Mouse (Mus musculus) layer of hippocampus, adult 18-20 months (tissue): ENCODE results near the gene Plagl1. TPM values are rescaled to one million over a fixed set of nuclear protein-coding genes. Genes with fewer than 3 reads are reported as not detected.
A peak's percentile ranks its signal among the peaks of the same experiment; 100 is the strongest.
"Not testable (repeated sequence)": the region's sequence is repeated elsewhere in the genome, so short reads cannot be mapped to it uniquely, and the experiment has no call there.

Source experiments
- DNase-seq, 2 experiments: peaks; one replicate each; pipeline ENCODE4 v3.0.0; 2022; ENCODE audit warnings: low spot score in 2 of 2
- long read RNA-seq: library from polyadenylated mRNA; stranded (forward); transcript quantifications from one replicate; pipeline ENCODE4 v2.0.0, GENCODE M21; 2021
- total RNA-seq, 2 experiments: library from RNA; stranded (reverse); gene quantifications; 2 replicates each; pipeline ENCODE4 v1.2.3; 2021

Plagl1 gene
- total RNA-seq: 10 to 100 TPM; 26.3 to 28.2 TPM
- long read RNA-seq, partial matches to known transcripts: 0 of 6 reads
- long read RNA-seq, other reads (novel, unspliced or antisense): 6 of 6 reads

DNA sequence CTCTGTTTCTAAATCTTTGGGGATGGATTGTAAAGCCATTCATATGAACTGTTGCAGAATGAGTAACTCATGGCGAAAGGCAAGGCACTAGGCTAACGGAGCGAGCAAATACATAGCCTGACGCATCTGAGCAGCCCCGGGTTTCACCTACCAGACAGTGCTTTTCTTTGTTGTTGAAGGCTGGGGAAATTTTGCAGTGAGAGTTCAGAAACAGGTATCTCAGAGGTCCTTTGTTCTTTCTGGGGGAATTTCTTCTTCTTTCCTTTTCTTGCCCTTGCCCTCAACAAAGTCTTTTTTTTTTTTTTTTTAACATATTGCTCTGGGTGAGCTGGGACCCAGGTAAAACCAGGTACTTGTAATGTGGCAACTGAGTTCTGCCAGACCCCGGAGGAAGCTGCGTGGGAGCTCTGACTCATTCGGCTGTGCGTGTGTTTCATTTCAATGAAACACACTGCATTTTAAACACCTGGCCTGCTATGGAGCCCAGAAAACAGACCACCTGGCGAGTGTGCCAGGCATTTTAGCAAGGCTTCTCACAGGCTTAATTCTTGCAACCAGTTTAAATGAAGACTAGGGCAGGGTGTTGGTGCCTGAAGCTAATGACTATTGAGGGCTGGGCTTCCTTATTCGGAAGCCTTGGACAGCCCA, at the start of gene Plagl1:
Plagl1 (plus strand) TSS at position 484 of the 648 bp plus-strand sequence.
- DNase-seq: no peak

DNA sequence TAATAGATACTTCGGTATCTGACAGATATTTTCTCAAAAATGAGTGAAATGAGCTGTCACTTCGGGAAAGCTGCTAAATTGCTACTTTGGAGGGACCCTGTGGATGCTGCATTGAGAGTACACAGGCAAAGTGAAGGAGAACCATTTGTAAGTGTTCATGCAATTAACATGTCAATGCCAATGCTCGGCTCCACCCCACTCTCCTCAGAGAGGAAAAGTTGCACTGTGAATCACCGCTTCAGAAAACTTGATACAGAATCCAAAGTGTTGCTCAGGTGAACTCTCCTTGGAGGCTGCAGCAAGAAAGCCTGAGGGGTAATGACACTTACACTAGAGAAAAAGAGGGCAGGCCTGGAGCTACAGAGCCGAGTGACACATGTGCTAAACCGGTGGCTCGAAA, 46.3 kb upstream of the Plagl1 start:
- no peak for DNase-seq

DNA sequence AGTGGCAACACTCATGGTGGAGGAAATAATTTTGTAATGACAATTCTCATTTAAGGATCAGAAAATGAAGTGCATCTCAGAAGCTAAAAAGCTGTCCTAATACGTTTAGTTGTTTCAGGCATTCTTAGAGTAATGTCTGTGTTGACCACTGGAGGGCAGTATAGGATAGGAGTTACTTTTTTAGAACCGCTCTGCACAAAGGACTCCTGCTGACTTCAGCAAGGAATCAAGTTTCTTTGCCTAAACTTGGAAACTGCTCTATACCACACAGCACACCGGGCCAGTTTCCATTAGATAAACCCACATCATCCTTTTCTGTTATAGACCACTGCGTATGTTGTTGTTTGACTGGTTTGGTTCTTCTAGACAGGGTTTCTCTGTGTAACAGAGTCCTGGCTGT, 43.7 kb upstream of the Plagl1 start:
- peak; percentile 41 to 86 for DNase-seq

DNA sequence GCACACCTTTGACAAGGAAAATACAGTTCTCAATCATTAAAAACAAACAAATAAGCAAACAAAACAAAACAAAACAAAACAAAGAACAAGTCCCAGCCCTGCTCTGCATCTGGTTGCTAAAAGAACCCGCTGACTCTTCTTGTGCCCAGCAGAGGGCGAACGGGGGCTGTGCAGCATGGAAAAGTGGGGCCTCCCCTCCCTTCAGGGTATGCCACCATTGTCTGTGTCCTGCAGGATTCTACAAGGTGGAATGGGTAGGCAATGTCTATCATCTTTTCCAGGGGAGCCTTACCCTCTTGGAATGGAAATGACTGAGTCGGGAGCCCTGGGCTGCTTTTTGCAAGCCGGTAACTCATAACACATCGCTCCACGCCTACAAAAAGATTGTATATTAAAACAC, 41.8 kb upstream of the Plagl1 start:
- peak in 1 of 2 experiments; percentile 28 for DNase-seq

DNA sequence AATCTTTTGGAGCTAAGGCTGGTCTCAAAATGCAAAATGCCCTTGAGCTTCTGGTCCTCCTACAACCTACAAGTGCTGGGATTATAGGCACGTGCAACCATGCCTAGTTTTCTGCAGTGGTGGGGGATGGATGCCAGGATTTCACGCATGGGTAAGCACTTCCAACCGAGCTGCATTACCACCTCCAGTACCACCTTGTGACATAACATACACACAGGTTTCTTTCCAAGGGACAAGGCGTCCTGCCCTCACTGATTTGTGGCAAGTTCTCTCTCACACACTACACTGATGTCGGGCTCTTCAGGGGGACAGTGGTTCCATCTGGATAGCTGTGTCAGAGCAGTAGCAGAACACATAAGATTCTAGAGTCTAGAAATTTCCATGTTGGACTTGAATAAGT, 41.3 kb upstream of the Plagl1 start:
- no peak for DNase-seq

DNA sequence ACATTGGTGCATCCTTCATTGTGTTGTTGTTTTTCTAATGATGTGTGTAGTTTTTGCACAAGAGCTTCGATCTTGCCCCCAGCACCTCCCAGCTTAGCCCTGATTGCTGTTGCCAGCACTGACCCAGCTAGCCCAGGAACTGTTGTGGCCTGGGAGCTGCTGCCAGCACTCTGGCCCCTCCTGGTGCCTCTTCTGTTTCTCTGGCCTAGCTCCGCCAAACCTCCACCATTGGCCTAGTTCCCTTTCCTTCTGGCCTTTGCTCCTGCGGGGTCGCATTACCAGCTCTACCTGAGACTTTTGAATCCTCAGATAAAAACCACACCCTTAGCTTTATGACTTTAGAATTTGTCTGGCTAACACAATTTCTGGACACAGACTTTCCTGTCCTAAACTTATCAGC, 38.2 kb upstream of the Plagl1 start:
- DNase-seq: no peak

DNA sequence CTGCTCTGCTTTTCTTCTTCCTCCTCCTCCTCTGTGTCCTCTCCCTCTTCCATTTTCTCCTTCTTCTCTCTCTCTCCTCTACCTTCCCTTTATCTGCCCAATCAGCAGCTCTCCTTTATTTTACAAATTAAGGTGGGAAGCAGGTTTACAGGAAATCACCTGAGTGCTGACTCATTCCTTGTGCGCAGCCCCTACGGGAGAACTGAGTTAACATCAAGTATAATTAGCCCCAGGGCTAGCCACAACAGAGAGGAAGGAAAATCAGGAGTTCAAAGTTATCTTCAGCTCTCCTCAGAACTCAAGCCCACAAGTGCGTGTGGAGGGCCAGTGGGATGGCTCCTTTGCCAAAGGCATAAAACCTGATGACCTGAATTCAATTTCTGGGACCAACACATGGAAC, 36.3 kb upstream of the Plagl1 start:
- not testable (repeated sequence) for DNase-seq

DNA sequence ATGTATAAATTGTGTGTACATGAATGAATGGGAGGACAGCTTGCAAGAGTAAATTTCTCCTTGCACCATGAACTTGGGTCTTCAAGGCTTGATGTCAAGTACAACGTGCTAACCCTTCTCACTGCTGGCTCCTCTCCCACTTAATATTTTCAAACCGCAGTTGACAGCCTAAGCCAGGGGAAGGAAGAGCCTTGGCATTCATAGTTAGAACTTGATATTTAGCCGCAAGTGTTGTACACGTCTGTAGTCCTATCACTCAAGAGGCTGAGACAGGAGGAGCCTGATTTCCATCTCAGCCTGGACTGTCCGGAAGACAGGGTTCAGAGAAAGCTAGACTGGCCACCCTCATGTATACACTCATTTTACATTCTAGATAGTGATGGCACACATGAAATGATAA, 32.6 kb upstream of the Plagl1 start:
- no peak for DNase-seq

DNA sequence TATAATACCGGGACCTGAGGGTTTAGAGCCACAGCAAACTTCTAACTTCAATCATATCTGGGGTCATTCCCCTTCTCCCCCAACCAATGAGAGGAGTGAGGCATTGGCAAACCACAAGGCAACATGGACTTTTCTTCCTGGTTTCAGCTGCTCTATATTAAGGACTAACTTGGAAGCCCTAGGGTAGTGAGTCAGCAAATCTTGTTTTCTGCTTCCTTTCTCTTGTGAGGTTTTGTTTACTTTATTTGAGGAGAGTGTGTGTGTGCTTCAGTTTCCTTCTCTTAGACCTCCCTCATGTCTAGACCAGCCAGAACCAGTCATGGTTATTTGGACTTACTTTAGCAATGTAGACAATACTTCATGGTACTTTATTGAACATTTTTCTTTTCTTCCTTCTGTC, 32.1 kb upstream of the Plagl1 start:
- DNase-seq: no peak

DNA sequence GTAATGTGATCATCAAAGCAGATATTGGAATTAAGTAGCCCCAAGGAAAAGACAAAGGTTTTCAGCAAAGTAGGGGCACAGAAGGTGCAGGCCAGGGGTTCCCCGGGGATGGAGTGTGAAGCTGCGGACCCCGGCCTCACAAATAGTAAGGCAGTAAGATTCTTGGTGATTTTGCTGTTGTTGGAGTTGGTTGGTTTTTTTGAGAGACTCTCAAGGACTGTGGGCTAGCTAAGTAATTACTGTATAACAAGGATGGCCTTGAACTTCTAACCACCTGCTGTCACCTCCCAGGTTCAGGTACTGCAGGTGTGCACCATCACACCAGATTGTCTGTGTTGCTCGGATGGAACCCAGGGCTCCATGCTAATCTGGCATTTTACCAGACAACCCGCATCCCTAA, 30.9 kb upstream of the Plagl1 start:
- DNase-seq: no peak

DNA sequence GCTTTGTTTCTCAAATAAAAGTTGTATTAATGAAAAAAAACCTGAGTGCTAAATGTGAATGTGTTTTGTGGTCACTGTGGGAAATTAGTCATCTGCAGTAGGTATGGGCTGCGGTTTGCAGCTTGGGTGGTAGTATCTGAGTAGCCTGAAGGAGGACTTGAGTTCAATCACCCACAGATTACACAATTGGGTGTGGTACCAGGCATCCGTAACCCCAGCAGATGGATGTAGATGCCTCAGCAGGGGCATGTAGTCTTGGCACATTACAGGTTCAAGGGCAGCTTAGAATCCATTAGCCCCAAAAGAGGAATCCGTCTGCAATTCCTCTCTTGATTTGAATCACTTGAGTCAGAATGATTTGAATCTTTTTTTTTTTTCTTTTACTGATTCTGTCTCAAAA, 25.0 kb upstream of the Plagl1 start:
- no peak for DNase-seq

DNA sequence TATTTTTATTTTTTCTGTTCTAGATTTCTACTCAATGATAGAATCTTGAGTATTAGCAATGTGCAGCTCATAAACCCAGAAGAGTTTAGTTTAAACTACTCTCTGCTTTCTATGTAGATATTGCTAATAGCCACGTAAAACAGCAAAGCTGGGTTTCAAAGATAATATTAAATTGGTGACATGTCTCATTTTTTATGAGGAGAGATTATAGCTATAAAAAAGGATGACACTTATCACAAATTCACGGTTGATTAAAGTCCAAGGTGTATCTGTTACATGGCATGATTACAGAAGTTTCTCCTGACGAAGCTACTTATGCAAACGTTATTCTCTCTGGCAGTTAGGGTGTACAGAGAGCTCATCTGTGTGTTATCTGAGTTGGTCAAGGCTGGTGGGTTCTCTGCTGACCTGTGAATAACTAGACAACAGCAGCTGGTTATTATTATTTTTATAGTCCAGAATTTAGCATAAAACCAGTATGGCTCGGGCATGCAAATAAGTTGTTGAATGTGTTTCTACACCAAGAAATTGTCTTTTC, 20.6 kb upstream of the Plagl1 start:
- no peak for DNase-seq

DNA sequence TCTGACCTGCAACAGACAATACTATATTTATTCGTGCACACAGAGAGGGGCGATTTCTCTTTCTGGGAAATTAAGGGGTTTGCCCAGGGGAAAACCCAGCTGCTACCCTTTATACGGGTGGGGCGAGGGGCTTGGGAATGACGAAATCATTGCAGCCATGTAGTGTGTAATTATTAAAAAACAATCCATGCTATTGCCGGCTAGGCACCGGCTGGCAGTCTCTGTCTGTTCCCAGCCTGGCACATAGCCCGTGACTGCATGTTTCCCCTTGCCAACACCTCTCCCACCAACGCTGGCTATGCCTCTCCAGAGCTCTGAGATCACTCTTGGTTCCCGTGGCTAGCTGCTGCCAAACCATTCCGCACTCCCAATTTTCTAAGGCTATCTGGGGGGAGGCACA, 15.6 kb upstream of the Plagl1 start:
- DNase-seq: peak; percentile 68 to 85

DNA sequence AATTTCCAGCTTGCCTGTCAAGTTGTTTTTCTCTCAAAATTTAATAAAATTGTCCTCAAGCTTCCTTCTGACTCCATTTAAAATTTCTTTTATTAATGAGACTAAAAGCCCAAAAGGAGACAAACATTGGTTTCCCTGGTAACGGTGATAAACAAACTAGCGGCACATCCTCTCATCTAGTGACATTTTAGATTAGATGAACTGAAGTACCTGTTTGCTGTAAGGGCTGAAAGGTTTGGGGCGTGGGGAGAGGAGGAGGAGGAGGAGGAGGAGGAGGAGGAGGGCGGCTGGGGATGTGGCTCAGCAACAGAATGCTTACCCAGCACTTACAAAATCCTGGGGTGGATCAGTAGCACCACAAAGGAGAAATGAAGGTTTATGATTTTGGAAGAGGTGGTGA, 12.5 kb upstream of the Plagl1 start:
- no peak for DNase-seq

DNA sequence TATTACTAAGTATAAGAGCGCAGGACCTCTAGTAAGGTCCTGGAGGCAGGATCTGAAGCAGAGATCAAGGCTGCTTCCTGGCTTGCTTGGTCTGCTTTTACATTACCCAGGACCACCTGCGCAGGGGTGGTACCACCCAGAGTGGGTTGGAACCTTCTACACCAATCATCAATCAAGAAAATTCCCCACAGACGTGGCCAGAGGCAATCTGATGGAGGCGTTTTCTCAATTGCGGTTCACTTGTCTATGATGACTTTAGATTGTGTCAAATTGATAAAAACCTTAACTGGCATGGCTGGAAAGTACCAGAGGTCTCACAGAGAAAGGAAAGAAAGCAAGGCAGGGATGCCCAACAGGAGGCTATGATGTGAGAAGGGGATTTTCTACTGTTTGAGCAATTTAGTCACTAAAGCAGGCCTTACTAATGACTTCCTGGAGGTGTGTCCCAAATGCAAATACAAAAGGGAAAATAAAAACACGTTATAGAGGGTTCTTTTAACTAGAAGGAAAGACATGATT, 3.4 kb upstream of the Plagl1 start:
- no peak for DNase-seq

DNA sequence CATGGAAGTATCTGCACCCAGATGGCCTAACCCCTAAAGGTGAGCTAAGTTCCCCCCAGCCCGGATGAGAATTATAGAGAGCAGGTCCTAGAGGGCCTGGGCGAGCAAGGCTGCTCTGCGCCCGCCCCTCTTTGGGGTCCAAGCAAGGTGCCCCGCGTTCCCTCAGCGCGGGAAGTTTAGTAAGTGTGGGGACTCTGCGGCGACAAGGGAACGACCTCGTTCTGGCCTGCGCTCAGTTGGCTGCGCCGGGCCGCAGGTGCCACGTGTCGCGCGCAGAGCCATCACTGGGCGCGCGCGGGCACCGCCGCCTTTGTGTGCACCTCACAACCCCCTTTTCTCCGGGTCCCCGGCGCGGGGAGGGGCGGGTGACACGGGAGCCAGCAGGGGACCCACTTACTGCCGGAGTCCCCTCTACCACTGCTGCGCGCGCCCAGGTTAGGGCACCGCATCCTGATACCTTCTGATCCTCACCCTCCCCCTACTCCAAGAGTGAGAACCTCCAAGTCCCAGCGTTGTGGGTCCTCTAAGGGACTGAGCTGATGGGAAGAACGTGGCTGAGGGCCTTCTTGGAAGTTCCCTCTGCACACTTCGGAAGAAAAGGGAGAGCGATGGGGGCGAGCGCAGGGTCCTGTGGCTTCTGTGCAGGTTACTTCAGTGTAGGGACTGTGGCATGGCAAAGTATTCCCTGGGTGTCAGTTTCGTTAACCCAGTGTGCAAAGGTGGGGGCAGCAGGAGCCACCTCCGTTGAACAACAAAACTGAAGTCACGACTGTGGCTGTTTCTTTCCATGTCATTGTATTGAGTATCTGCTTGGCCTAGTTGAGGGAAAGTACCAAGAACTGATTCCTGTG, 742 bp downstream of the Plagl1 start:
- no peak for DNase-seq

DNA sequence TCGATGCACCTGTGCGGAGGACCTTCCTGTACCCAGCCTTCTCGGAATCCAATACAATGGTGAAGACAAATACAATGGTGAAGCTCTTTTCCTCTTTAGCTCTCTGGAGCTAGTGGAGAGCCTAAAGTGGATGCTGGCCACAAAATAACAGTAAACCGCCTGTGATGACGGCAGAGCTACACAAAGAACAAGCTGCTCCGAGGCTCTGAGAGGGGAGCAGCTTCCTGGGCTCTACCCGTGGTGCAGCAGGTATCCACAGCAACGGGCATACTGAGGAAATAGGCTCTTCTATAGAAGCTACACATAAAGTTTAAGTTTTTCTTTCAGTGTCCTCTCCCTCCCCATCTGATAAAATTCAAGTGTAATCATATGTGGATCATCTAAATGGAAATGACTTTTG, 2.1 kb downstream of the Plagl1 start:
- no peak for DNase-seq

DNA sequence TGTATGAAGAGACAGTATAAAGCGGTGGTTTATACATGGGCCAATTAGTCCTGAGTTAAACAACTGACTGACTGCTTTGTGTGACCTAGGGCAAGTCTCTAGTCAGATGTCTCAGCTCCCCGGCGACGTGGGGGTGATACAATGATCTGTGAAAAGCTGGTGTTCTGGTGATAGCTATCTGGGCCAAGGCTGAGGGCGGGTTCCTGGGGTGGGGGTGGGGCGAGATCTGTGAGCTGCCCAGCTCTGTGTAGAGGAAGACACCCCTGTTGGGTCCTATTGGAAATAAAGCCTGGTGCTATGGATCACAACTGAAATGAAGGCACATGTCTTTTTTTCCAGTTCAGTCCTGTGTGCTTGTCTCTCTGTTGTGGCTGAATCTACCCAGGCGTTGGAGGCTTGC, 3.2 kb downstream of the Plagl1 start:
- DNase-seq: no peak

DNA sequence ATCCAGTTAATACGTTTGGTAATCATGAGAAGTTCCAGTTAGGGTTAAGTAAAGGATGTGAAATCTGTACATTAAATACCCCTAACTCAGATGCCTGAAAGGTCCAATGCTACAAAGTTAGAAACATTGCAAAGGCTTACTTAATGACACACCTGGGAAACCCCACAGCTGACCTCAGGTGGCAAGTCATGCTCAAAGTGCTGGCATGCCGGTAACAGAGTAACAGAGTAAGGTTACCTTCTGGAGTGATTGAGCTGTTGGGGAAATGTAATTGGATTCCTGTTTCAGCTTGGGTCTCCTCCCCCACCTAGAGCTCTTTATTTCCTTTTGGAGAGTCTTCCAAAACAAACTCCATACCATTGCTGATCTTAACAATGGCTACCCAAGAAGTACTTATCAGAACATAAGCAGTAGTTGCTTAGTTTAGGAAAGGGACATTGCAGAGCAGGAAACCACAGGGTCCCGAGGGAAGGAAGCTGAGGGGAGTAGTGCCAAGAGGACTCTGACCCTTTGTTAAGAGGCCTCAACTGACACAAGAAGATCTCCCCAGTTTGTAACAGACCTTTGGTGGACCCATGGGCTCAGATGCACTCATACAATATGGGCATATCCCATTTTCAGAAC, 4.9 kb downstream of the Plagl1 start:
- DNase-seq: no peak

DNA sequence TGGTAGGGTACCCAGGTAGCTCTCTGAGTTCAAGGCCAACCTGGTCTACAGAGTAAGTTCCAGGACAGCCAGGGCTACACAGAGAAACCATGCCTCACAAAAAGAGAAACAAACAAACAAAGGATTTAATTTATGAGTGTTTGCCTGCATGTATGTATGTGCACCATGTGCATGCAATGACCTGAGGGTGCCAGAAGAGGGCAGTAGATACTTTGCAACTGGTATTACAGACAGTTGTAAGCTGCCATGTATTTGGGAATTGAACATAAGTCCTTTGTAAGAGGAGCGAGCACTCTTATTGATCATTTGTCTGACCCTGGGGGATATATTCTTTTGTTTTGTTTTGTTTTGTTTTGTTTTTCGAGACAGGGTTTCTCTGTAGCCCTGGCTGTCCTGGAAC, 10.7 kb downstream of the Plagl1 start:
- DNase-seq: no peak

DNA sequence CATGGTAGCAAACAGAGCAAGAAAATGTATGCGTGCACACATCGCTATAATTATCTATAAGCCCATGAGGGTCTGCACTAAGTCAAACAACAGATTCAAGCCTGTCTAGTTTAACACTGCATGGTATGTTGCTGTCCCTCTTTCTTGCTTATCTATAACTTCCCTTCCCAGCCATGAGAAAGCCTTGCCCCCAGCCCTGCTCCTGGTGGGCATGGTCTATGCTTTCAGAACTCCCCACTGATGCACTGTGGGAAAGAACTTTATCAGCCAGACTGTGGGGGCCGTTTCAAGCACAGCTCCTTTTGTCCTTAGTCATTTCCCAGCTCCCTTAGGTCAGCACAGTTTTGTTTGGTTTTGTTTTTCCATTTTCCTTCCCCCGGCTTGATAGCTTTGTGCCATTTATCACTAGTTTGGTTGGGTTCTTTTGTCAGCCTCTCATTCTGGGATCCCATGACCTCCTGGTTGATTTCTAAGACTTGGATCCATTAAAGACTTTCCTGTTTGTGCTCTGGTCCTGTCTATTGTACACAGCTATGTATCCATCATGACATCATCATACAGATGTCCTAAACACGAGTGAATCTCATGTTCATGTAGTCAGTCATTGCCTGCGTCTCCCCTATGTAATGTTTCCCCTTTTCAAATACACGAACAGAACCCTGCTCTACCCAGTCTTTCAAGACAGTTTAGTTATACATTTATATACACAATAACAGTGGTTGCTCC, 16.7 kb downstream of the Plagl1 start:
- no peak for DNase-seq
